Mouse (Mus musculus): ENCODE measurements around the gene Slc25a40. TPM values are rescaled to one million over a fixed set of nuclear protein-coding genes. Genes with fewer than 3 reads are reported as not detected.

The Slc25a40 gene
- polyA plus RNA-seq, 1 experiment from 2014 or later = 13.3 TPM

GRCm38 (mm10) chr5:8491778-8492177 lies 69.1 kb downstream of the Slc25a40 start:
- Histone ChIP-seq H3K4me3 (replicated peaks) (no peak overlapping the region), H3K27me3 (no peaks in the 10 kb centered on the region), H3K4me1 (replicated peaks) (no peaks in the 10 kb centered on the region), H3K27ac (no peak overlapping the region), H3K4me2 (no peak overlapping the region), H3K9me3 (no peaks in the 10 kb centered on the region), H3K9ac (replicated peaks) (no peak overlapping the region), H3K36me3 (no peaks in the 10 kb centered on the region)
- ATAC-seq (ENCODE audit: insufficient number of reproducible peaks, insufficient read depth, low FRiP score, low TSS enrichment, low read depth) = no peak
- WGBS = 42% methylated on average over 4 of the region's 4 CpGs

Other genes with a start within 250 kb of the Slc25a40 start
- 14.0 and 15.5 TPM in 2 replicates for gene Adam22, start 54.7 kb upstream of the Slc25a40 start, polyA plus RNA-seq (2016; fragmentation: Nextera tagmentation; extraction: Ambion mirVana)
- 62.8 and 65.2 TPM in 2 replicates for gene Dbf4, start 134 bp upstream of the Slc25a40 start, polyA plus RNA-seq (2016; fragmentation: Nextera tagmentation; extraction: Ambion mirVana)
- 9.8 and 10.7 TPM in 2 replicates for gene Rundc3b, start 200.1 kb downstream of the Slc25a40 start, polyA plus RNA-seq (2016; fragmentation: Nextera tagmentation; extraction: Ambion mirVana)
- gene Abcb1a, start 237.2 kb downstream of the Slc25a40 start, polyA plus RNA-seq (2016; fragmentation: Nextera tagmentation; extraction: Ambion mirVana) = 0.49 and 0.52 TPM in 2 replicates